Mouse (Mus musculus) forebrain, embryonic 14.5 days (tissue): ENCODE results near the gene 1700088E04Rik. TPM values are rescaled to one million over a fixed set of nuclear protein-coding genes. Genes with fewer than 3 reads are reported as not detected.

Experiments
- ATAC-seq: fragments of 200-750 bp; cut with Nextera tagmentation; 2 replicates; pipeline ENCODE4 v1.8.0; 2017; ENCODE audit warnings: mild to moderate bottlenecking, moderate library complexity
- DNase-seq: peaks from one replicate; pipeline ENCODE4 v3.0.0-alpha.2; 2015; ENCODE audit warnings: low spot score
- H3K27ac ChIP-seq: fragments of 300-500 bp; sonication (generic); 2 replicates; pipeline ENCODE4 v1.5.1; 2014; ENCODE audit warnings: low read depth, mild to moderate bottlenecking, control low read depth, low read length, moderate library complexity
- H3K27me3 ChIP-seq: fragments of 300-500 bp; sonication (generic); replicated peaks from 2 replicates; pipeline ENCODE4 v1.6.1; 2014; ENCODE audit warnings: low read length, control low read depth, mixed read lengths; ENCODE audit not compliant: control insufficient read depth, insufficient read depth
- H3K36me3 ChIP-seq: fragments of 300-500 bp; sonication (generic); 2 replicates; pipeline ENCODE4 v1.6.1; 2014; ENCODE audit warnings: low read length, control low read depth; ENCODE audit not compliant: control insufficient read depth, insufficient read depth
- H3K4me1 ChIP-seq: fragments of 300-500 bp; sonication (generic); 2 replicates; pipeline ENCODE4 v1.6.1; 2014; ENCODE audit warnings: antibody characterized with exemption, low read length, control low read depth; ENCODE audit not compliant: control insufficient read depth, insufficient read depth
- H3K4me2 ChIP-seq: fragments of 300-500 bp; sonication (generic); 2 replicates; pipeline ENCODE4 v1.6.1; 2014; ENCODE audit warnings: mild to moderate bottlenecking, control low read depth, low read length
- H3K4me3 ChIP-seq: fragments of 300-500 bp; sonication (generic); 2 replicates; pipeline ENCODE4 v1.5.1; 2014; ENCODE audit warnings: low read depth, low read length, control low read depth
- H3K9ac ChIP-seq: fragments of 300-500 bp; sonication (generic); 2 replicates; pipeline ENCODE4 v1.6.1; 2014; ENCODE audit warnings: mild to moderate bottlenecking, low read length, control low read depth, moderate library complexity
- H3K9me3 ChIP-seq: fragments of 300-500 bp; sonication (generic); replicated peaks from 2 replicates; pipeline ENCODE4 v1.6.1; 2016; ENCODE audit warnings: low read length, control low read depth, mixed read lengths; ENCODE audit not compliant: control insufficient read depth
- WGBS: fragments of 180-500 bp; shearing (Covaris S2); extraction: QIAGEN DNeasy Blood & Tissue Kit; methylation state at CpG from one replicate; pipeline ENCODE4 v1.1.7; 2014; 5-methylcytosine and 5-hydroxymethylcytosine counted together
- polyA plus RNA-seq: library from polyadenylated mRNA; unstranded; fragments of >200 nt; fragmentation: Nextera tagmentation; extraction: Ambion mirVana; gene quantifications from 2 replicates; pipeline ENCODE4 v1.2.1, GENCODE M21; 2014

The 1700088E04Rik gene
- polyA plus RNA-seq, 1 experiment from 2014 or later: 17.1 TPM

- no peak for DNase-seq
- WGBS: 74% methylated on average over 4 of the region's 4 CpGs
- no peak for ATAC-seq
- Histone ChIP-seq H3K36me3 (peaks cover 17% of the 10 kb centered on the region), H3K4me1 (no peaks in the 10 kb centered on the region), H3K9me3 (no peaks in the 10 kb centered on the region), H3K4me3 (no peak overlapping the region), H3K27ac (no peak overlapping the region), H3K4me2 (no peak overlapping the region), H3K9ac (no peak overlapping the region), H3K27me3 (no peaks in the 10 kb centered on the region)
These were observed 41.6 kb downstream of the 1700088E04Rik start for GRCm38 (mm10) chr15:79099456-79099855.

- WGBS: 44% methylated on average over 7 of the region's 7 CpGs
- no peaks in the 10 kb centered on the region for H3K27me3 ChIP-seq
- no peak overlapping the region for H3K9ac ChIP-seq
- peaks cover 23% of the 10 kb centered on the region for H3K36me3 ChIP-seq
- no peaks in the 10 kb centered on the region for H3K4me1 ChIP-seq
- ATAC-seq (no peak), DNase-seq (no peak)
- H3K27ac ChIP-seq: no peak overlapping the region
- H3K4me3 ChIP-seq: no peak overlapping the region
- H3K9me3 ChIP-seq: no peaks in the 10 kb centered on the region
- no peak overlapping the region for H3K4me2 ChIP-seq
These were observed 42.2 kb downstream of the 1700088E04Rik start for GRCm38 (mm10) chr15:79098868-79099267.

- no peak overlapping the region for H3K27ac ChIP-seq
- ATAC-seq: no peak
- 75% methylated on average over 5 of the region's 5 CpGs for WGBS
These were observed 42.8 kb downstream of the 1700088E04Rik start for GRCm38 (mm10) chr15:79098220-79098619.

DNA sequence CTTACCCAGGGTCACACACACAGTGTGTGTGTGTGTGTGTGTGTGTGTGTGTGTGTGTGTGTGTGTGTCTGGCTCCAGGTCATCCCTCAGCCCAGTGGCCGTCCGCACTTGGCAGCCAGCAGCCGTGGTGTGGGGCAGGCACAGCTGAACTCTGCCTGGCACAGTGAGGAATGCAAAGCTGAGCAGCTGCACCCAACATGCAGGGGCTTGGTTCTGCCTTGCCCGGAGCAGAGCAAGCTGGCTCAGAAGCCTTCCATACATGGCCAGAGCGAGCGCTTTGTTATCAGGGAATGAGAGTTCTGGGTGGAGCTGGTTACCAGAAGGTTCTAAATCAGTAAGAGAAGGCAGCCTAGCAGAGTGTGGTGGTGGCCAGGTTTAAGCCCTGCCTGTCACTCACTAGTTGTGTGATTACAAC lies 43.4 kb downstream of the 1700088E04Rik start:
- Histone ChIP-seq H3K9me3 (no peaks in the 10 kb centered on the region), H3K9ac (no peak overlapping the region), H3K4me1 (no peaks in the 10 kb centered on the region), H3K4me3 (no peak overlapping the region), H3K27me3 (no peaks in the 10 kb centered on the region), H3K27ac (no peak overlapping the region), H3K36me3 (peaks cover 36% of the 10 kb centered on the region), H3K4me2 (no peak overlapping the region)
- WGBS: 71% methylated on average over 6 of the region's 6 CpGs
- ATAC-seq (no peak), DNase-seq (no peak)

More at GRCm38 (mm10) chr15:79098220-79098619, 42.8 kb downstream of the 1700088E04Rik start:
- Histone ChIP-seq H3K4me3 (no peak overlapping the region), H3K36me3 (peaks cover 30% of the 10 kb centered on the region), H3K9me3 (no peaks in the 10 kb centered on the region), H3K27me3 (no peaks in the 10 kb centered on the region), H3K9ac (no peak overlapping the region), H3K4me1 (no peaks in the 10 kb centered on the region), H3K4me2 (no peak overlapping the region)
- DNase-seq: no peak

DNA sequence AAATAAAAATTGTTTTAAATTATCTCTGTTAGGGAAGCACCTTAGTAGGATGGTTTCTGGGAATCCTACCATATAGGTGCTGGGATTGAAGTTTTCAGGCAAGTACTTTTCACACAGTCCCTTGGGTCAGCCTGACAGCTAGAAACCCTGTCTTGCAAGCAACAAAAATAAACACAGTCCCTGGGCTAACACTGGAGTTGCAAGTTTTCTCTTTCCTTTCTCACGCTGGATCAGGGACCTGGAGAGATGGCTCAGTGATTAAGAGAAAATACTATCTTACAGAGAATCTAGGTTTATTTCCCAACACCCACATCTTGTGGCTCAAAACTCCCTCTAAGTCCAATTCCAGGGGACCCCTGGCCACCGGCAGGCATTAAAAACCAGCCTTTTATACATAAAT lies 43.9 kb downstream of the 1700088E04Rik start:
- H3K9ac ChIP-seq: no peak overlapping the region
- no peak overlapping the region for H3K27ac ChIP-seq
- H3K4me3 ChIP-seq: no peak overlapping the region
- no peak overlapping the region for H3K4me2 ChIP-seq
- ATAC-seq: no peak
- no peak for DNase-seq
- no peaks in the 10 kb centered on the region for H3K27me3 ChIP-seq
- no peaks in the 10 kb centered on the region for H3K4me1 ChIP-seq
- WGBS: 47% methylated on average over 2 of the region's 2 CpGs
- H3K36me3 ChIP-seq: peaks cover 41% of the 10 kb centered on the region
- H3K9me3 ChIP-seq: no peaks in the 10 kb centered on the region

GRCm38 (mm10) chr15:79096556-79096955 lies 44.5 kb downstream of the 1700088E04Rik start:
- ATAC-seq: no peak
- no peak overlapping the region for H3K4me3 ChIP-seq
- no peak overlapping the region for H3K4me2 ChIP-seq
- no peaks in the 10 kb centered on the region for H3K27me3 ChIP-seq
- DNase-seq: no peak
- H3K9me3 ChIP-seq: no peaks in the 10 kb centered on the region
- H3K9ac ChIP-seq: no peak overlapping the region
- 79% methylated on average over 3 of the region's 3 CpGs for WGBS
- H3K27ac ChIP-seq: no peak overlapping the region
- H3K4me1 ChIP-seq: no peaks in the 10 kb centered on the region
- peaks cover 46% of the 10 kb centered on the region for H3K36me3 ChIP-seq

DNA sequence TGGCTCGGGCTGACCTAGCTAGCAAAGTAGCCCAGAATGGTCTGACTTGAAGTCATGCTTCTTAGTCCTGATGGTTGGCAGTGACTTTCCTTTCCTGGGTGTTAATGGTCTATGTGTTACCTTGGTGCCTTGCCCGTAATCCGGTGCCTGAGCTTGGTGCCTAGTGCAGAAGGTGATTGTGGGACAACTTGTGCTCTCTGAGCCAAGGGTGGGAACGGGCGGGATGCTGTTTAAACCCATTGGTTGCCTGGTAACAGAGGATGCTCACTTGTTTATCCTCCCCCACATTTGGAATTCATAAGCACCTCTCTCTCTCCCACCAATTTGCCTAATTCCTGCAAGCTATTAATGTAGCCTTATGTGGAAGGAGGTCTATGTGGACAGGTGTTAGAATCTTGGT lies 45.6 kb downstream of the 1700088E04Rik start:
- DNase-seq (no peak), ATAC-seq (no peak)
- H3K9ac ChIP-seq: no peak overlapping the region
- H3K27me3 ChIP-seq: no peaks in the 10 kb centered on the region
- H3K27ac ChIP-seq: no peak overlapping the region
- H3K9me3 ChIP-seq: no peaks in the 10 kb centered on the region
- 86% methylated on average over 5 of the region's 5 CpGs for WGBS
- H3K4me1 ChIP-seq: no peaks in the 10 kb centered on the region
- H3K36me3 ChIP-seq: peaks cover 56% of the 10 kb centered on the region
- no peak overlapping the region for H3K4me3 ChIP-seq
- no peak overlapping the region for H3K4me2 ChIP-seq

DNA sequence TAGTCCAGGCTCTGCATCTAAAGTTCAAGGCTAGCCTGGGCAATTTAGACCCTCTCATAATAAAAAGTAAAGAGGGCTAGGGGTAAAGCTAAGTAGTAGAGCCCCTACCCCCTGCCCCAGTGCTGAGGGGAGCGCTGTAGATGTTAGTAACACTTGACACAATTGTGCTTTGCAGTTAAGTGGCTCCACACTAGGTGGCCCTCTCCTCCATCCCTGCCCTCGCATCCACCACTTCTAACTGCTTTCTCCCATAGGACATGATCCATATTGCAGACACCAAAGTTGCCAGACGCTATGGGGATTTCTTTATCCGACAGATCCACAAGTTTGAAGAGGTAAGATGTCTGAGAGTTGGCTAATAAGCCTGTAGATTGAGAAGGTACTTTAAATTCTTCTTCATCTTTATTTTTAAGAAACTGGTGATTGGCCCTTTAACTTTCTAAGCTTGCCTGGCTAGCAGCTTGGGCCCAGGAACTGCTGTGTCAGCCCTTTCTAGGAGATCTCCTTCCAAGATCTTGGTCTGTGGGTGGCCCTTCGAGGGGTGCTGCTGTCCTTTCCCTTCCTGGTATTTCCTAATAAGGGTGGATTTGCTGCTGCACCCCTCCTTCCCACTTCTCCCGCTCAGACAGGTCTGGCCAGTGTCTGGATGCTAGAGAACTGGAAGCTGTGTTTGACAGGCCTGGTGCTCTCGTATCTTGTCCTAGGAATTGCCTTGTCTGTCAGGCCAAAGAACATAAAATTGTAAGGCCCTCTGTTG lies 47.8 kb downstream of the 1700088E04Rik start:
- Histone ChIP-seq H3K9ac (no peak overlapping the region), H3K27me3 (no peaks in the 10 kb centered on the region), H3K4me1 (no peaks in the 10 kb centered on the region), H3K27ac (no peak overlapping the region), H3K9me3 (no peaks in the 10 kb centered on the region), H3K4me2 (no peak overlapping the region), H3K36me3 (peaks cover 77% of the 10 kb centered on the region), H3K4me3 (no peak overlapping the region)
- ATAC-seq (no peak), DNase-seq (no peak)
- WGBS: 78% methylated on average over 7 of the region's 7 CpGs

GRCm38 (mm10) chr15:79092284-79092683 lies 48.8 kb downstream of the 1700088E04Rik start:
- Histone ChIP-seq H3K27ac (no peak overlapping the region), H3K4me1 (no peaks in the 10 kb centered on the region), H3K9me3 (no peaks in the 10 kb centered on the region), H3K27me3 (no peaks in the 10 kb centered on the region), H3K36me3 (peaks cover 85% of the 10 kb centered on the region), H3K9ac (no peak overlapping the region), H3K4me2 (no peak overlapping the region), H3K4me3 (no peak overlapping the region)
- 93% methylated on average over 6 of the region's 6 CpGs for WGBS
- ATAC-seq (no peak), DNase-seq (no peak)
